Mouse (Mus musculus) CD4-positive, CD25-positive, alpha-beta regulatory T cell, adult 4 months (primary cell): Measurements from ENCODE around the gene Tob1. TPM values are rescaled to one million over a fixed set of nuclear protein-coding genes. Genes with fewer than 3 reads are reported as not detected.

Experiments used
- ATAC-seq: one replicate; pipeline ENCODE4 v1.8.0; 2017
- polyA plus RNA-seq, 2 experiments: library from polyadenylated mRNA; unstranded; fragments of 100-300 nt; shearing (Covaris generic); gene quantifications; one replicate each; pipeline ENCODE4 v1.2.1; 2017

The Tob1 gene
- 1 to 10 TPM; 4.7 to 8.9 TPM for polyA plus RNA-seq

DNA sequence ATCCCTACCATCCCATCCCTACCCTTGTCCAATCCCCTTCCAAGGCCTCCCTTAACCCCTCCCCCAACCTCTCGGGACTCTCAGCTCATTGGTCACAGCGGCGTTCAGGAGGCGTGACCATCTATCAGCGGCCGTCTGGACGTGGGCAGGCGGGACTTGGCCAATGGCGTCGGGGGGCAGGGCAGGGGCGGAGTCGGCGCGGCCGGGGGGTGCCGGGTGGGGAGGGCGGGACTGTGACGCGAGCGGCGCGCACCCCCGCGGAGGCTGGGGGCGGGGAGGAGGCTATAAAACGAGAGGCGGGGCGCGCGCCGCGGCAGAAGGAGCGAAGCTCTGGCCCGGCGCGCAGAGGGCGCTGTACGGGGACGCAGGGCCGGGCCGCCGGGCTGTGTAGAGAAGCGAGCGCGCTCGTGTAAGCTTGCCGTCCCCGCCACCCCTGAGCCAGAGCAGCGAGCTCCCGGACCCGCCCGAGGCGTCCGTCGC is at the start of gene Tob1:
Gene Tob1 (plus strand): TSS at position 331 of the 480 bp plus-strand sequence.
- peak; percentile 89 for ATAC-seq

DNA sequence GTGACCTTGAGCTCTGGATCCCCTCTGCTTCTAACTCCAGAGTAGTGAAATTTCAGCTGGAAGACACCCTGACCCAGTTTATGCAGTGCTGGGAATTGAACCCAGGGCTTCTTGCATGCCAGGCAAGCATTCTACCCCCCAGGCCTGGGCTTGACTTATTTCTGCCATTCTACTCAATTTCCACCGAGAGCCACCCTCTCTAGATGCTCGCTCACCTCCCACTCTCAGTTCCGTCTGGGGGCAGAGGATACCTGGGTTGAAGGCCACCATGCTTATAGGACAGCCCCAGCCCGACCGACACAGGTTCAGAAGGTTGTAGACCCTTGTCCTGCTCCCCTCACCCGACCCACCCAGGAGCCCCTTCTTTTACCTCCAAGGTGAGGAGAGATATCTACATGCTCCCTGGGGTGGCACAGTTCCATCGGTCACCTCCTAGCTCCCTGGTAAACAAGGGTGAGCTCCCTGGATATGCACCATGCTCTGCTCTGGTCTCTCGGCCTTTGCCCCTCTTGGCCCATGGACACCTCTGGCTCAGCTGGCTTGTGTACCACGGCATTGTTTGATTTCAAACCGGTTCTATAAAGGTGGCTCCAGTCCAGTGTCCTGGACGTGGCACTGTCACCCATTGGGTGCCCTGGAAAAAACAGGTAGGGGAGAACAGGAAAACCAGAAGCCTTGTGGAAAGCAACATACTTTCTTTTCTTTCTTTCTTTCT is 49.2 kb upstream of the Tob1 start:
- no peak for ATAC-seq

GRCm38 (mm10) chr11:94163005-94163767 is 48.1 kb upstream of the Tob1 start:
- ATAC-seq: no peak

DNA sequence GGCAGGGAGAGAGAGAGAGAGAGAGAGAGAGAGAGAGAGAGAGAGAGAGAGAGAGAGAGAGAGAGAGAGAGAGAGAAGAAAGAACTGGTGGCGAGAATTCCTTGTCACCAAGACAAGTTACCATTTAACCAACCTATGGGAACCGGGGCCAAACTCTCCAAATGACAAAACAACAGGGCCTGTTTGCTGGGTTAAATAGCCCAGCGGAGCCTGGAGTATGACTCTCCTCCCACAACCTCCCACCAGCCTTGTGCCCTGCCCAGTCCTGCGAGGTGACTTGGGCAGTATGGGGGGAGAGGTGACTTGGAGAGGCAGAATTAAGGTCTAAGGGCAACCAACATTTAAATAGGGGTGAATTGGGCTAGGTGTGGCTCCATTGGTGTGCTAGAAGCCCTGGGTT is 45.5 kb upstream of the Tob1 start:
- ATAC-seq: no peak

- ATAC-seq: no peak
These were observed 43.0 kb upstream of the Tob1 start for GRCm38 (mm10) chr11:94168238-94168637.

DNA sequence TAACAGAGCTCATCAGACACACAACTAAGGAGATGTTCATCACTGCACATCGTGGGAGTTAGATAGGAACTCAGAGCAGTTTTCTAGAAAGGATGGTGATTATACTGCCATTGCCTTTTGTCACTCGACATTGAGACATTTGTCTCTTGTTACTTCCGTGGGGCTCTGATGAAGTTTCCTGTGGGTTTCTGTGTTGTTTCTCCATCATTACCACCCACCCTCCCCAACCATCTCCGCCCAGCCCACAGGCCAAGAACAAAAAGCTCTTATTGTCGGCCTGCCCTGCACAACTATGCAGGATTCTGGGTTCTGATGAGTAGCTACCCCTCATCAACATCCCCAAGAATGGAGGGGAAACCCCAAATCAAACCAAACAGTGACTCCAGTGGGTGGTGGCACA is 41.7 kb upstream of the Tob1 start:
- peak; percentile 20 for ATAC-seq

GRCm38 (mm10) chr11:94171691-94172090 is 39.6 kb upstream of the Tob1 start:
- ATAC-seq: no peak

DNA sequence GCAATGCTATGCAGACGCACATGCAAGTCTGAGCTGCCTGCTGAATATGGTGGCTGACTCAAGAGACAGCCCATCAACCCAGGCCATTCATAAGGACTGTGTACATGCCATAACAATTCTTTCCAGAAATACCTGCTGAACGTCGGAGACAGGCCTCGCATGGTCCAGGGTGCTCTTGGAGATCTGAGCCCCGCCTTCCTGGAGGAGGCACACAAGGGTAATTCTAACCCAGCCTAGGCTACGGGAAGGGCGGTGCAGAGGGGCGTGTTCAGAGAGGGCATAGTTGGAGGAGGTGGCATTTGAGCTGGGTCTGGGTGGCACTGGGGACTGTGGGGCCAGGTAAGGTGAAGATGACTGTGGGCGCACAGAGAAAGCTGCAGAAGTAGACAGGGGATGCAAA is 39.1 kb upstream of the Tob1 start:
- no peak for ATAC-seq

DNA sequence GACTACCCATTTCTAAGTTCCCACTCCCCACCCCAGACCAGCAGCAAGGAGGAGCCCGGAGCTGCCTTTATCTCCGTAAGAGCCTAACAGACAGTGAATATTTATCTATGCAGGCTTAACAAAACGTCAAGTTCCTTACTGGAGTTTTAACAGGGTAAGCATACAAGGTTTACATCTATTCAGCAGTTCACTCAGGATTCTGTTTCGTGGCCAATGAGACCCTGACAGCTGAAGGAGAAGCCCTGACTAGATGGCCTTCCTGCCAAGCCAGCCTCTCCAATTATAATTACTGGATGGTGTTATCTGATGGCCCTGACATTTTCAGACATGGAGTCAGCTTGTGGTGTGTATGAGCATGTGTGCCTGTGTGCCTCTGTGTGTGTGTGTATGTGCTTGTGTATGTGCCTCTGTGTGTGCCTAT is 37.5 kb upstream of the Tob1 start:
- no peak for ATAC-seq

DNA sequence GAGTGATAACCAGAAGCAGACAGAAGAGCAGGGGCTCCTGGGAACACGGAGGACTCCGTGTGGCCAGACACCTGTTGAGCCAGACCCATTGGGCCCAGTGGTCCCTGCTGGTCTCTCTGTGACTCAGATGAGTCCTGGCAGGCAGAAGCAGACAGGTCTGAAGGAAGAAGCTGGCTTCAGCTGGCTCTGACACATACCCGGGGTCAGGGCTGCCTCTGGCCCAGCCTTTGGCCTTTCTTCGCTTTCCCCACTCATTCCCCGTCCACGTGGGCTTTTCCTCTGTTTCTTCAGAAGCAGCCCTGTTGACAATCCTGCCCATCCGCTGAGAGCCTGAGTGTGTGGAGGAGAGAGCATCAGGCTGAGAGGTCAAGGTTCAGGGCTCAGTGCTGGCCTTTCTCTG is 36.0 kb upstream of the Tob1 start:
- no peak for ATAC-seq

DNA sequence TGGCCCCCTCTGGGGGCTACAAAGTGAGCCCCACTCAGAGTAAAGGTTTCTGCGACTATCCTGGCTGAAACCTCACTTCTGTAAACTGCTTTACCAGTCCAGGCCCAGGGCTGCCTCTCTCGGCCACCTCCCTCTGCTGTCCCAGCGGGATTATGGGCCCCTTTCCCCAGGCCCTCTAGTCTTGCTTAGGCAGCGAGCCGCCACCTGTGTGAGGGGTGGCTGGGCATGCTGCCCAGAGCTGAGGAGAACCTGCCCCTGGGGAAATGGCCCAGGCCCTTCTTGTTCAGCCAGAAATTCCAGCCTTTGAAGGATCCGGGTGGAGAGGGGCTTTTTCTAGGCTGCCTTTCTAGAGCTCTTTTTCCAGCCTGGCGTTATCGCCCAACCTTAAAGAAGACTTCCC is 35.6 kb upstream of the Tob1 start:
- ATAC-seq: no peak

- ATAC-seq: no peak
These were observed 33.2 kb upstream of the Tob1 start for GRCm38 (mm10) chr11:94177841-94178585.

- no peak for ATAC-seq
These were observed 31.5 kb upstream of the Tob1 start for GRCm38 (mm10) chr11:94179768-94180167.

DNA sequence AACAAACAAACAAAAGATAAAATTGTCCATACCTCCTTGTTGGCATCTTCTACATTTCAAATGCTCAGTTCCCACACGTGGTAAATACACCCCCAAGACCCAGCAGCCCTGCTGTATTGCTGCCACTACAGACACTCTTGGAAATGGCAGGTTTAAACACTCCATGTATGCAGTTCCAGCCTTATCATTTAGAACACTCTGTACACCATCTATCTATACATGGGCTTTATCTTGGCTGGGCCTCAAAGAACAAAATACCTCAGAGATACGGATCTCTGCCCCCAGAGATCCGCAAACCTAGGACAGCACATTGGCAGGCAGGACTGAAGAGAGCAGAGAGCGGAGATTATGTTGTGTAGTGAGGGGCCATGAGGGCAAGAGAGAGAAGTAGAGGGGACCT is 31.1 kb upstream of the Tob1 start:
- ATAC-seq: no peak

- no peak for ATAC-seq
These were observed 29.6 kb upstream of the Tob1 start for GRCm38 (mm10) chr11:94181694-94182093.

DNA sequence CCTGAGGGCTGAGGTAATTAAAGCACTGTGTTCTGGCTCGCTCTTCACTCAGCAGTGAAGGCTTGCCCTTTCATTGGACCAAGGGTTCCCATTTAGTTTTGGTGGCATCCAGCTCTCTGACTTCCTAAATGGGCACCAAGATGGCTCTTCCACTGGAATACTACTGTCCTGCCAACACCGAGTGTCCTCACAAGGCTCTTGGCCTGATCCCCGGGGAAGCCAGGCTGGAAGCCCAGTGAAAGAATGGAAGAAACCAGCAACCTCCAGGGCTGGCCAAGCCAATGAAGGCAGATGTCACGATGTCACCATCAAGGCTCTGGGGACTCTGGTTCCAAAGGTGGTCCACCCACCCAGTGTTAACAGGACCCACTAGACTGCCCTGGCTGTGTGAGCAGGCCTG is 28.5 kb upstream of the Tob1 start:
- ATAC-seq: no peak

DNA sequence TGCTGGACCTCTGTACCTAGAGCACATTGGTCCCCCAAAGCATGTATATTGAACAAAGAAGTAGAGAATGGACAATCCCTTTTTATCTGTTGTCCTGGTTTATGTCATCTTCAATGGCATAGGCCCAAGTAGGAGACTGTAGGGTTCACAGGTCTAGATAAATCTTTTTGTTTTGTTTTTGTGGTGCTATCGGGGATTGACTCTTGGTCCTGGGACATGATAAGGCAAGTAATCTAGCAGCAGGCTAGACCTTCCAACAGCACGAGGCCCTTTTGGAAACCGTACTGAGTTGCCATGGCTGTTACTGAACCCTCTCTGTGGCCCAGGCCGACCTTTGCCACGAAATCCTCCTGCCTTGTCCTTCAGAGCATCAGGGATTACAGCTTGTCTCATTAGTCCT is 28.1 kb upstream of the Tob1 start:
- no peak for ATAC-seq

DNA sequence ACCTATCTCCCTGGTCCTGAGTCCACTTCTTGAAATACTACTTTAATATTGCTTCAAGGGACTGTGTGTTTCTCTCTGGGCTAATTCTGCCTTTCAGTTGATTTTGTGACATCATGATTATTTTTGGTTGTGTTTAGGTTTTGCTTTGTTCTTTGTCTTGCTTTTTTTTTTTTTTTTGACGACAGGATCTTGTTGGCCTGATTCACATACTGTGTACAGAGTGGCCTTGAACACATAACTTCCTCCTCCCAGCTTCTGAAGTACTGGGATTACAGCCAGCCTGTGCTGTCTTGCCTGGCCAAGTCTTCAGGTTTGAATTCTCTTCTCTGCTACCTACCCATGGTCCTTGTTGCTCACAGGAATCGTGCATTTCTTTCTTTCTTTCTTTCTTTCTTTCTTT is 27.6 kb upstream of the Tob1 start:
- ATAC-seq: no peak

- ATAC-seq: no peak
These were observed 21.7 kb upstream of the Tob1 start for GRCm38 (mm10) chr11:94189579-94189978.

GRCm38 (mm10) chr11:94190665-94191064 is 20.6 kb upstream of the Tob1 start:
- no peak for ATAC-seq

- ATAC-seq: no peak
These were observed 18.1 kb upstream of the Tob1 start for GRCm38 (mm10) chr11:94193109-94193508.

GRCm38 (mm10) chr11:94196311-94196710 is 14.9 kb upstream of the Tob1 start:
- no peak for ATAC-seq

- no peak for ATAC-seq
These were observed 12.7 kb upstream of the Tob1 start for GRCm38 (mm10) chr11:94198405-94199146.
